Mouse (Mus musculus): ENCODE results near the gene Endou.

Gene Endou

GRCm38 (mm10) chr15:97731111-97731510 lies at the start of gene Endou:
TSS of gene Endou (minus strand) at chr15:97731339.
- no peak for DNase-seq (ENCODE audit: low spot score)

DNA sequence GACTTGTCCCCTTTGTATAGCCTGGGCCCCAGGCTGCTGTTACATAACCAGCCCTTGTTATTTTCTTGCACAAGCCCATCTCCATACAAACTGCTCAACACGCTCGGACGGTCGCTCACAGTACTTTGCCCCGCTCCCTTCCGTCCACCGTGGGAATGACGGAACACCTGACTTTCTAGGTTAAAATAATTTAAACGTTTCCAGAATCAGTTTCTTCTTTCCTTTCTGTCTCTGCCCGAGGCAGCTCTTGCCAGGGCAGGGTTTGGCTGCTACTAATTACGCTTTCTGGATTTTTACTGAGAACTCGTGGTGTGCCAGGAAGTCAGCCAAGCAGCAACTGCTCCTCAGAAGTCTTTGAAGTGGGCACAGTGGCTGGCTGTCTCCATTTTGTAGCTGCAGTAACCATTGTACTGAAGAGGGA lies 49.5 kb upstream of the Endou start:
- no peak for DNase-seq (ENCODE audit: low spot score)

- no peak for DNase-seq (ENCODE audit: low spot score)
These were observed 48.4 kb upstream of the Endou start for GRCm38 (mm10) chr15:97779576-97779975.

DNA sequence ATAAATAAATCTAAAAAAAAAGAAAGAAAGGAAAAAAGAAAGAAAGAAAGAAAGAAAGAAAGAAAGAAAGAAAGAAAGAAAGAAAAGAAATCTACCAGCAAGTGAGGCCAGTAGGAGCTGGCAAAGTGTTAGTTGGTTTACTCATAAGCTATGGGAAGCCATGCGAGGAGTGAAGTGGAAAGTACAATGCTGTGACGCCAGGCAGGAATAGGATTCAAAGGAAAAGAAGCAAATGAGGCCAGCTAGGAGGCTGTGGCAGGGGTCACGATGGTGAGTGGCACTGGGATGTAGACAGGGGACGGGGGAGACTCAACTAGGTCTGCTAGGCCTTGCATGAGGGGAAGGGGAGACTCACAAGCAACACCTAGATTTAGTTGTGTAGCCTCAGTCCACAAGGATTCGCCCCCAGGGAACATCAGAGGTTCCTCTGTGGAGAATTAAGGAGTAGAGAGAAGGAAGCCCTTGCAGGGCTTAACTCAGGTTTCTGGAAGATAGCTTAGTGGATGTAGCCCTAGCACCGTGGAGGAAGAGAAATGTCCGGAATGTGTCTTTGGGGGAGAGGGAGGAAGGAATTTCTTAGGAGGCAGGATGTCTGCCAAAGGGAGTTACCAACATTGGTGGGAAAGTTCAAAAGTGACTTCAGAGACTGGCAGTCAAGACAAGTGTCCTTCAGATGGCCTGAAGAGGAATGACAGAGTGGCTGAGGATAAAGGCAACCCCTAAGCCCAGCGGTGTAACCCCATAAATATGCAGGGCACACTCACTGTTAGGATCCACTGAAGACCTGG lies 47.4 kb upstream of the Endou start, which contains the start of gene Slc48a1:
Gene Slc48a1 (plus strand): TSS at position 210 of the 788 bp plus-strand sequence.
- DNase-seq (ENCODE audit: low spot score) = no peak

DNA sequence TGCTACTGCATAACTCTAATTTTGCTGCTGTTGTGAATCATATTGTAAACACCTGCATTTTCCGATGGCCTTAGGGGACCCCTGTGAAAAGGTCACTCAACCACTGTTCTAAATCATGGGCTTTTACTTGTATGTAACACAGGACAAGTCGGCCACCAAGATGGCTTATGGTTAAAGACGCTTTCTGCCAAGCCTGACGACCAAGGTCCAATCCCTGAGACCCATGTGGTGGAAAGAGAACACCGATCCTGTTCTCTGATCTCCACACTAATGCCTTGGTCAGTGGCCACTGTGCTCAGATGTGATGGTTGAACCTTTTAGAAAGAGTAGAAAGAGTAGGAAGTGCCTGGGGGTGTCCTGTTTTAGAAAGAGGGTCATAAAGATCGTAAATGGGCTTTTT lies 45.8 kb upstream of the Endou start:
- DNase-seq (ENCODE audit: low spot score) = no peak

DNA sequence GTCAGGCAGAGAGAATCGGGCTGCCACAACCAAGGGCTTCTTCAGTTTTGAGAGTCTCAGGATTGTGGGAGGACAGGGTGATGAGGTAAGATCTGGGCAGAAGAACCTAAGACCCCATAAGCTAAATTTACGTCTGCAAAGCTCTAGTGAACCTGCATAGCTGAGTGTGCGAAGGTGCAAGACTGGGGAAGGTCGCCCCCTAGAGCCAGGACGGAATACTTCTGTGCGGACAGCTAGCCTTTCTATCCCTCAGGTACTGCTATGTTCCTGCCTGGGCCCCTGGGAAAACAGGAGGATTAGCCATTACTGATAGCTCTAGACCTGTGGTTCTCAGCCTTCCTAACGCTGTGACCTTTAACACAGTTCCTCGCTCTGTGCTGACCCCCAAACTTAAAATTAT lies 45.4 kb upstream of the Endou start:
- peak; percentile 64 for DNase-seq (ENCODE audit: low spot score)

DNA sequence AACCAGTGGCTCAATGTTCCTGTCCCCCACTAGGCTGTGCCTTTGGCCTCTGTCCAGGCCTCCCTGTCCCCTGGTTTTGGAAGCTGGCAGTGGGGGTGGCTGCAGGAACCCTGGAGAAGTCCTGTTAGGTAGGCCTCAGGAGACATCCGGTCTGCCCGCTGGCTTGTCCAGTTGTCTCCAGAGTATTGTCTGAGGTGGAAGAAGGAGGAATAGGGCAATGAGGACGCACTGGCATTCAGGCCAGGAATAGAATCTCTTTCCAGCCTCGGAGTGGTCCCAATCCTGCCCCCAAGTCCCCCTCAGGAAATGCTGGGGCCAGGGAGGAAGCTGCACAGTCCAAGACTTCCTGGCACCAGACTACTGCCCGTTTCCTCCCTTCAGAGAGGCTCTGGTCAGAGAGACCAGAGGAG lies 42.8 kb upstream of the Endou start:
- DNase-seq (ENCODE audit: low spot score) = no peak

DNA sequence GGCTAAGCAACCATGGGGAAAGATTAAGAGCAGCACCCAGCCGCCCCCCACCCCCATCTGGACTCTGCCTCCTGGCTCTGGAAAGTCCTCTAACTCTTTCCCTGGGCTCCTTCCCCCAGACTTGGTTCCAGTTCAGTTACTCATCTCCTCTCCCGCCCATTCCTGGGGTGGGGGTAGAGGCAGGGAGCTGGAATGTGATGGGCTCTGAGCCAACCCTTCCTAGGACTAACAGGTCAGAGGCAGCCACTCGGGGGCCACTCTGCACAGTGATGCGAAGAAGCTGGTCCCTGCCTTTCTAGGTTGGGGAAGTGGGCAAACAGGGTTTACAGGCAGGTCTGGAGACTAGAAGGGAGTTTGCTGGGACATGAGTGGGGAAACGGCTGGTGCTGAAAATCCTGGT lies 42.0 kb upstream of the Endou start:
- DNase-seq (ENCODE audit: low spot score) = peak; percentile 83

DNA sequence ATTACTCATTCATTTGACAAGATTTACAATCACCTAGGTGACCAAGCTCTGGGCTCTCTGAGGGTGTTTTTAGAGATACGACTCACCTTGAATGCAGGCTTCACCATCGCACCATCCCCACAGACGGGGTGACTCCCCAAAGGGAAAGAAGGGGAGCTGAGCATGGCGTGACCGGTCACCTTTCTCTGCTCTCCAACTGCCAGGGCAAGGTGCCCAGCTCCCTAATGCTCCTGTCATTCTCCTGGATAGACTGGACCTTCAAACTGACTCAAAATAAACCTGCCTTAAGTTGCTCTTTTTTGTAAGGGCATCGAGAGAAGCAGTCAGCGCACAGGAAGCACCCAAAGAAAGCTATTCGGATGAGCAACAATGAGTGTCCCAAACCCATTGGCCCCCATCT lies 39.1 kb upstream of the Endou start:
- no peak for DNase-seq (ENCODE audit: low spot score)

DNA sequence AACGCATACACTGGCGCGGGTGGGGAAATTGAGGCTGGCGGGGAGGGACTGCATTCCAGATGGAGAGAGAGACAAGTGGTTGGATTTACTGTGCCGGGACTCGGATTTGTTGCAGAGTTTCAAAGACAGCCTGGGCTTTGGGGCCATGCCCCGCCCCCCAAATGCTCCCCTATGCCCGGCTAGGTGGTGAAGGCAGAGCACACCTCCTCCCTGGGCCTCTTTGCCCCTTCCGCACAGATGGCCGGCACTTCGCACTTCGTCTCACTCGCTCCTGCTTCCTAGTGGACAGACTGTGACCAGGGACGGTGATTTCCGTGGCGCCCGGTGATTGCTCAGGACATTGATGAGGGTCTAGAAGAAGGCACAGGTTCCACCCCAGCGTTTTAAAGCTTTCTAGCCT lies 37.1 kb upstream of the Endou start:
- DNase-seq (ENCODE audit: low spot score) = no peak

DNA sequence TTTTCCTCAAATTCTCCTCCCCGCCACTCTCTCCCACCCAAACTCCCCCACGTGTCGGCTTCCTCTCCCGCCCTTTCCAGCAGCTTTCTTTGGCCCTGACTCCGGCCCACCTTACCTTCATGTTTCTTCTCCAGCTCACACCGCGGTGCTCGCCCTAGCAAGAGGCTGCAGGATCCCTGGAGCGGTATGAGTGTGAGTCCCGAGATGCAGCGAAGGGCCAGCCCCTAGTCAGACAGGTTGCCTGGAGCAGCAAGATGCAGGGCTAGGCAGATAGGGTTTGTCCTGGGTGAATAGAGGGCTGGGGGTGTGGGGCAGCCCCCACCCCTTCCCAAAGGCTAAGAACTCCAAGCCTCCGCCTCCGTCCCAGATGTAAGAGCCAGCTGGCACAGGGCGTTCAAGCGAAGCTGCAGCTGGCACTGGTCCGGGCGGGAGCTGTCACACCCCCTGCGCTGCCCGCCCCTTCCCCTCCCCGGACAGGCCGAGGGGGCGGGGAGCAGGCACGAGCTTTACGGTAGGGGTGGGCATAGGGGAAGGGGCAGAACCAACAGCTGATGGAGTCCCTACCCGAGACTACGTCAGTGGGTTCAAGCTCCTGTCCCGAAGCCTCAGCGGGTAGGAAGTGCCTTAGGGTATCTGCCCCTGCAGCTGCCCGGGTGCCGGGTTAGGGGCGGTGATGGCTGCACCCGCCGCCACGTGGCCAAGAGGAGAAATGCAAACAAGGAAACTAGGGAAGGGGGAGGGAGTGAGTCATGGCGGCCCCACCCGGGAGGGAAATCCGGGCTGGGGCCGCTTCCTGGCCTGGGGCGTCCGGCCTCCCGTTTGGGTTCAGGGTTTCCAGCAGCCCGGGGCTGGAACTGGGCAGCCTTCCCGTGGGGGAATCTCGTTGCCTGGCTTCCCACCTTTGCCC lies 36.4 kb upstream of the Endou start, which contains the start of gene Rapgef3:
Gene Rapgef3 (minus strand): TSS at position 693 of the 907 bp plus-strand sequence.
- peak; percentile 82 for DNase-seq (ENCODE audit: low spot score)

- no peak for DNase-seq (ENCODE audit: low spot score)
These were observed 35.6 kb upstream of the Endou start for GRCm38 (mm10) chr15:97766594-97767279.

DNA sequence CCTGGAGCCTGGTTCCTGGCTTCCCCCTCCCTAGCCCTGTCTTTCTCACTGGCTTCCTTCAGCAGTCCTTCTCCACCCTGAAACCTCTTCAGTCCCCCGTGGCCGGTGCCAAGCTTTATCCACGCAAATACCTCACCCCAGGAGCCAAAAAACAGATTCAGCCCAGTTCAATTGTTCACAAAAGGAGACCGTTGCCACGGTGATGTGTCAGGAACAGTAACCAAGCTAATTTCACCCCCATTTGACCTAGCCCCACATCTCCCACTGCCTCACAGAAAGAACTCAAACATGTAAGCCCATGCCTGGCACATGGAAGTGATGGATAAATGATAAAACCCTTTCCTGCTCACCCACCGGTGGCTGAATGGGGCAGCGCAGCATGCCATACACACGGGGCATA lies 35.1 kb upstream of the Endou start:
- DNase-seq (ENCODE audit: low spot score) = no peak

- DNase-seq (ENCODE audit: low spot score) = no peak
These were observed 34.1 kb upstream of the Endou start for GRCm38 (mm10) chr15:97765090-97765794.

DNA sequence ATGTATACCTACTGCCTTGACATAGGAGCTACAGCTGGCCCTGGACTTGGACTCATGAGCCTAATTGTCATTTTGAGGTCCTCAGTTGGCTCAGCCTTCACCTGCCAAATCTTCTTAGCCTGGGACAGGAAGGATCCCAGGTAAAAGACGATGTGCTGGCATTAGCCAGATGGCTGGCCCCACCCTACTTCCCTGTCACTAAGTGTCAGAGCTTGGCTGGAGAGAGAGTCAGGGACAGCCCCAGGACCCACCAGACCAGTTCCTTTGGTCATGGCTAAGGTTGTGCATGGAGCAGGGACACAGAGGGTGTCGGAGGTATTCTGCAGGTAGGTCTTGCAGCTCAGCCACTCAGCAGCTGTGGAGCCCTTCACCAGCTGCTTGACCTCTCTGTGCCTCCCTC lies 33.4 kb upstream of the Endou start:
- DNase-seq (ENCODE audit: low spot score) = no peak

DNA sequence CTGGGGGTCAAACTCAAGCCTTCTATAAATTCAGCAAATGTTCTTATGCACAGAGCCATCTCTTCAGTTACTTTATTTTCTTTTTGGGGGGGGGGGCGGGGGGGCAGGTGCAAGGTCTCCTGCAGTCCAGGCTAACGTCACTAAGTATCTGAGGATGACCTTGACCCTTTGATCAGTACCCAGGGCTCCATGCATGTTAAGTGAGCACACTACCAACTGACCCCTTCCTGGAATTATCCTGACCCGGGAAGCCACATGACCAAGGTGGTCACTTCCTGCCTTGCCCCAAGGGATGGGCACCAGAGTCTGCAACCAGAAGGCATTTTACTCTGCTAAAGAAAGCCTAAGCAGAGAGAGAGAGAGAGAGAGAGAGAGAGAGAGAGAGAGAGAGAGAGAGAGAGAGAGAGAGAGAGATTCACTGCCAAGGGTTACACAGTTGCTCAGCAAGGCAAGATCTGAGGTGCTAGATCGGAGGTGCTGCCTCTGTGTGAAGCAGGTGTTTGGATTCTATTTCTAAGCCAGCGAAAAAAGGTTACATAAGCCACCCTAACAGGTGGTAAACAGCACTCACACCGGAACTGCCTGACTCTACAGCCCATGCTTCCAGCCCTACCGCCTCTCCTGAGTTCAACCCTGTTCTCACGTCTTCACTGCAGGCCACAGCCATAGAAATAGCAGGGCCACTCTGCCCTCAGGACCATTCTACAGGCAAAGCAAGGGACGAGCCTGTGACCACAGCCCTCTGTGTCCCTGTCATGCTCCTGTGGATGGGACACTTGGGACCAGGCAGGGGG lies 32.3 kb upstream of the Endou start:
- no peak for DNase-seq (ENCODE audit: low spot score)

DNA sequence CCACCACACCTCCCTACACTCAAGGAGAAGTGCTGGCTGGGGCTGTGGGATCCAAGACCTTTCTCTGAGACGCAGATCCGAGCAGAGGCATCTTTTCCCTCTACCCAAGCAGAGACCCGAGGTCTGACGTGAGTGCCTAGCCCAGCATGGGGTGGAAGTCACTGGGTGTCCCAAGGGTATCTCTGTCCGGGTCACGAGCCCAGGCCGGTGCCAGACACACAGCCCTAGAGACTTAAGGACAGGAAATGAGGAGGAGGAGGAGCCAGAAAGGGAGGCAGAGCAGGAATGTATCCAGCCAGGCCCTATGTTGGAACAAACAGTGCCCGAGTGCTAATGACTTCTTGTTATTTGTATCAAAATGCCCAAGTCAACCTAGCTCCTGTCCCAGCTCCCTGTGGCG lies 31.6 kb upstream of the Endou start:
- no peak for DNase-seq (ENCODE audit: low spot score)

- DNase-seq (ENCODE audit: low spot score) = peak; percentile 87
These were observed 30.3 kb upstream of the Endou start for GRCm38 (mm10) chr15:97761438-97761837.

GRCm38 (mm10) chr15:97760952-97761351 lies 29.8 kb upstream of the Endou start:
- DNase-seq (ENCODE audit: low spot score) = no peak

GRCm38 (mm10) chr15:97760006-97760405 lies 28.9 kb upstream of the Endou start:
- no peak for DNase-seq (ENCODE audit: low spot score)

GRCm38 (mm10) chr15:97755361-97755760 lies 24.2 kb upstream of the Endou start:
- no peak for DNase-seq (ENCODE audit: low spot score)

Measured in yolk sac, embryonic 10.5 days (tissue).